Mouse (Mus musculus) midbrain, embryonic 11.5 days (tissue): Measurements from ENCODE around the gene Hist1h2ai. TPM values are rescaled to one million over a fixed set of nuclear protein-coding genes. Genes with fewer than 3 reads are reported as not detected.

Source experiments
- ATAC-seq: fragments of 200-750 bp; cut with Nextera tagmentation; 2 replicates; pipeline ENCODE4 v1.8.0; 2017; ENCODE audit warnings: moderate TSS enrichment, moderate library complexity; ENCODE audit not compliant: low FRiP score
- DNase-seq: peaks from one replicate; pipeline ENCODE4 v3.0.0; 2015; ENCODE audit warnings: low spot score; ENCODE audit errors: missing footprints
- H3K27ac ChIP-seq: fragments of 300-500 bp; sonication (generic); 2 replicates; pipeline ENCODE4 v1.5.1; 2014; ENCODE audit warnings: low read depth, low read length
- H3K27me3 ChIP-seq: fragments of 300-500 bp; sonication (generic); 2 replicates; pipeline ENCODE4 v1.6.1; 2014; ENCODE audit warnings: mild to moderate bottlenecking, low read length, moderate library complexity, mixed read lengths; ENCODE audit not compliant: control insufficient read depth, insufficient read depth
- H3K36me3 ChIP-seq: fragments of 300-500 bp; sonication (generic); 2 replicates; pipeline ENCODE4 v1.6.1; 2014; ENCODE audit warnings: mild to moderate bottlenecking, low read length, moderate library complexity, mixed read lengths; ENCODE audit not compliant: control insufficient read depth, insufficient read depth
- H3K4me1 ChIP-seq: fragments of 300-500 bp; sonication (generic); 2 replicates; pipeline ENCODE4 v1.6.1; 2014; ENCODE audit warnings: low read length; ENCODE audit not compliant: control insufficient read depth, insufficient read depth
- H3K4me2 ChIP-seq: fragments of 300-500 bp; sonication (generic); 2 replicates; pipeline ENCODE4 v1.6.1; 2014; ENCODE audit warnings: mild to moderate bottlenecking, moderate library complexity
- H3K4me3 ChIP-seq: fragments of 300-500 bp; sonication (generic); 2 replicates; pipeline ENCODE4 v1.5.1; 2014; ENCODE audit warnings: low read depth, low read length
- H3K9ac ChIP-seq: fragments of 300-500 bp; sonication (generic); 2 replicates; pipeline ENCODE4 v1.6.1; 2014; ENCODE audit warnings: low read length
- H3K9me3 ChIP-seq: fragments of 300-500 bp; sonication (generic); 2 replicates; pipeline ENCODE4 v1.6.1; 2016; ENCODE audit warnings: low read length; ENCODE audit not compliant: control insufficient read depth
- WGBS: fragments of 180-500 bp; shearing (Covaris S2); extraction: QIAGEN DNeasy Blood & Tissue Kit; methylation state at CpG from one replicate; pipeline ENCODE4 v1.1.7; 2014; 5-methylcytosine and 5-hydroxymethylcytosine counted together
- microRNA-seq: library from miRNA; unstranded; fragments of <30 nt; microRNA quantifications from one replicate; pipeline ENCODE4, GENCODE M21; 2017
- polyA plus RNA-seq: library from polyadenylated mRNA; unstranded; fragments of >200 nt; fragmentation: Nextera tagmentation; extraction: Ambion mirVana; gene quantifications from 2 replicates; pipeline ENCODE4 v1.2.1, GENCODE M21; 2014

Hist1h2ai gene
- polyA plus RNA-seq, 1 experiment from 2014 or later = 19.8 TPM

DNA sequence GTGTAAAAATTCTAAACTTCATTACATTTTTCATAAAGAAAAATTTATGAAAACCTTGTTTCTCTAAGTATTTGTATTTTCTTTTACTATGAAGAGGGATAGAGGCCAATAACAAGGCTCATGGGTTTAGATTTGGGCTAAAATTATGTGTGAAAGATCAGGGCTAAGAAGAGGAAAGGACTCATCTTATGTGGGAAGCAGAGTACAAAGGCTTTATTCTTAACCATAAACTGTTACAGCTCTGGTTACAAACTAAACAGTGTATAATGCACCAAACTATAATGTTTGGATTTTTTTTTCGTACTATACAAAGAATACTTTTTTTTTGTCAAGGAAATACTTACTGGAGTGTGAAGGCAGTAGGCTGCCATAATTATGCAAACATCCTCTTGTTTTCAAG lies 39.5 kb downstream of the Hist1h2ai start:
- no peak overlapping the region for H3K9ac ChIP-seq
- H3K4me2 ChIP-seq = no peak overlapping the region
- ATAC-seq (no peak), DNase-seq (no peak)
- no peak overlapping the region for H3K27ac ChIP-seq
- no peaks in the 10 kb centered on the region for H3K36me3 ChIP-seq
- 72% methylated on average over 1 of the region's 1 CpGs for WGBS
- no peak overlapping the region for H3K4me3 ChIP-seq
- no peaks in the 10 kb centered on the region for H3K9me3 ChIP-seq
- H3K4me1 ChIP-seq = 0 out of 2 replicates have a peak, but pooled peaks cover 6% of the 10 kb centered on the region
- no peaks in the 10 kb centered on the region for H3K27me3 ChIP-seq

Small RNA genes within 50 kb of the gene (microRNA-seq; reads per million reads assigned to microRNA genes)
- gene Gm44357 = not detected
- gene Gm44367 = 0.57 reads per million
- gene Gm44454 = not detected

Other genes starting within 250 kb of the Hist1h2ai start
- gene Nkapl, start 247.9 kb upstream of the Hist1h2ai start, polyA plus RNA-seq = 2.6 and 2.7 TPM in 2 replicates
- 3.9 and 4.2 TPM in 2 replicates for gene Zkscan4, start 237.5 kb upstream of the Hist1h2ai start, polyA plus RNA-seq
- gene Gm10065, start 237.0 kb upstream of the Hist1h2ai start, polyA plus RNA-seq = not detected in 2 replicates
- gene AK157302, start 221.2 kb upstream of the Hist1h2ai start, polyA plus RNA-seq = 0.32 and 0.66 TPM in 2 replicates
- 3.7 and 4.0 TPM in 2 replicates for gene Gm11273, start 215.0 kb upstream of the Hist1h2ai start, polyA plus RNA-seq
- gene Zkscan8, start 185.3 kb upstream of the Hist1h2ai start, polyA plus RNA-seq = 10.6 and 11.1 TPM in 2 replicates
- gene Olfr1366, start 173.6 kb upstream of the Hist1h2ai start, polyA plus RNA-seq = 0.12 and 0.26 TPM in 2 replicates
- 0.04 TPM in 1 of 2 replicates, not detected in the other for gene Olfr1535, start 156.5 kb upstream of the Hist1h2ai start, polyA plus RNA-seq
- gene Olfr1364, start 134.7 kb upstream of the Hist1h2ai start, polyA plus RNA-seq = not detected in 2 replicates
- gene Olfr1362, start 102.4 kb upstream of the Hist1h2ai start, polyA plus RNA-seq = not detected in 2 replicates
- gene Olfr11, start 73.9 kb upstream of the Hist1h2ai start, polyA plus RNA-seq = not detected in 2 replicates
- gene Olfr1361, start 53.0 kb upstream of the Hist1h2ai start, polyA plus RNA-seq = not detected in 2 replicates
- gene Olfr1360, start 39.0 kb upstream of the Hist1h2ai start, polyA plus RNA-seq = not detected in 2 replicates
- not detected in 2 replicates for gene Olfr1359, start 18.3 kb upstream of the Hist1h2ai start, polyA plus RNA-seq
- 0.85 and 2.7 TPM in 2 replicates for gene Hist1h2bl, start 279 bp upstream of the Hist1h2ai start, polyA plus RNA-seq
- 11.6 and 12.9 TPM in 2 replicates for gene Hist1h3h, start 1.2 kb downstream of the Hist1h2ai start, polyA plus RNA-seq
- 4.2 and 5.7 TPM in 2 replicates for gene Hist1h2bm, start 5.6 kb downstream of the Hist1h2ai start, polyA plus RNA-seq
- 1.0 and 2.2 TPM in 2 replicates for gene Hist1h4j, start 18.6 kb downstream of the Hist1h2ai start, polyA plus RNA-seq
- gene Hist1h4k, start 34.1 kb downstream of the Hist1h2ai start, polyA plus RNA-seq = 2.4 and 6.0 TPM in 2 replicates
- 6.2 and 10.7 TPM in 2 replicates for gene Hist1h2ak, start 37.4 kb downstream of the Hist1h2ai start, polyA plus RNA-seq
- 2.2 TPM in 1 of 2 replicates, not detected in the other for gene Hist1h2bn, start 37.7 kb downstream of the Hist1h2ai start, polyA plus RNA-seq
- 20.0 and 24.8 TPM in 2 replicates for gene Hist1h1b, start 64.2 kb downstream of the Hist1h2ai start, polyA plus RNA-seq
- 289 and 304 TPM in 2 replicates for gene Hist1h3i, start 66.9 kb downstream of the Hist1h2ai start, polyA plus RNA-seq
- gene Hist1h2an, start 70.8 kb downstream of the Hist1h2ai start, polyA plus RNA-seq = 2.6 and 7.4 TPM in 2 replicates
- gene Hist1h2bp, start 71.0 kb downstream of the Hist1h2ai start, polyA plus RNA-seq = 2.5 TPM in 2 replicates
- 17.8 and 23.3 TPM in 2 replicates for gene Hist1h2bq, start 93.8 kb downstream of the Hist1h2ai start, polyA plus RNA-seq
- gene Hist1h2ao, start 94.0 kb downstream of the Hist1h2ai start, polyA plus RNA-seq = 1.7 TPM in 1 of 2 replicates, not detected in the other
- not detected in 2 replicates for gene Hist1h4m, start 95.3 kb downstream of the Hist1h2ai start, polyA plus RNA-seq
- 10.3 and 12.0 TPM in 2 replicates for gene Hist1h4n, start 115.8 kb downstream of the Hist1h2ai start, polyA plus RNA-seq
- 5,628 and 6,009 TPM in 2 replicates for gene Hist1h2ap, start 117.1 kb downstream of the Hist1h2ai start, polyA plus RNA-seq
- 17.8 and 23.1 TPM in 2 replicates for gene Hist1h2br, start 117.3 kb downstream of the Hist1h2ai start, polyA plus RNA-seq
- gene Zfp184, start 228.7 kb downstream of the Hist1h2ai start, polyA plus RNA-seq = 26.7 and 27.9 TPM in 2 replicates